Mouse (Mus musculus) large intestine, adult 2 months (tissue): ENCODE measurements around the gene Parg. TPM values are rescaled to one million over a fixed set of nuclear protein-coding genes. Genes with fewer than 3 reads are reported as not detected.

Experiments used
- DNase-seq: peaks from one replicate; pipeline ENCODE4 v3.0.0-alpha.2; 2012; ENCODE audit warnings: low read depth, low spot score
- WGBS: fragments of 180-500 bp; shearing (Covaris S2); methylation state at CpG from one replicate; pipeline ENCODE4 v1.1.7; 2018; 5-methylcytosine and 5-hydroxymethylcytosine counted together
- polyA plus RNA-seq: library from polyadenylated mRNA; depleted of rRNA; stranded (reverse); fragments of >200 nt; gene quantifications from 2 replicates; pipeline ENCODE4 v1.2.3, GENCODE M21; 2012; rRNA removed

The Parg gene
- polyA plus RNA-seq, result 5.1 and 6.1 TPM in 2 replicates

DNA sequence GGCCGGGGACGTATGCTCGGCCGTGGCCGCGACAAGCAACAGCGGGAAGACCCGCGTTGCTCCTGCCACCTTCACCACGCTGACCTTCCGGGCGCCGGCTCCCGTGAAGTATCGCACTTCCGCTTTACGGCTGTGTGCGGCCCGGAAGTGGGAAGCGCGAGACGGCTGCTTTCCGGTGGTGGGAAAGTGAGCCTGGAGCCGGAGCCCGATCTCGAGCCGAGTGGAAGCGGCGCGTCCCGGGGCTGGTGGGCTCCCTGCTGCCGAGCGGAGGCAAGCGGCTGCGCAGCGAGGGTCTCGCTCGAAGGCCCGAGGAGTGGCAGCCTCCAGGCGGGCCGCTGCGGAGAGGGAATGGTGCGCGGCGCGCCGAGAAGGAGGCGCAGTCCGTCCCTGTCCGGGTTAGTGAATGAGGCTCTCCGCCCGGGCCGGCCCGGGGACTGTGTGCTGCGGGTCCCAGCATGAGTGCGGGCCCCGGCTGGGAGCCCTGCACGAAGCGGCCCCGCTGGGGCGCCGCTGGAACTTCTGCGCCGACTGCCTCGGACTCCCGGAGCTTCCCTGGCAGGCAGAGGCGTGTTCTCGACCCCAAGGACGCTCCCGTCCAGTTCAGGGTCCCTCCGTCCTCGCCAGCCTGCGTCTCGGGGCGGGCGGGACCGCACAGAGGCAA lies at the start of gene Parg, which contains the start of gene Timm23:
Gene Parg, plus strand, starts transcription at position 159 of the 661 bp plus-strand sequence.
Gene Timm23, minus strand, starts transcription at position 108 of the 661 bp plus-strand sequence.
- under 1% methylated on average over 77 of the region's 77 CpGs for WGBS
- DNase-seq, result peak; percentile 56

- no peak for DNase-seq
- 90% methylated on average over 18 of the region's 18 CpGs for WGBS
These were observed 49.3 kb upstream of the Parg start for GRCm38 (mm10) chr14:32152243-32152965.

GRCm38 (mm10) chr14:32153156-32153555 lies 48.6 kb upstream of the Parg start:
- DNase-seq, result no peak
- WGBS, result 92% methylated on average over 2 of the region's 2 CpGs

- 83% methylated on average over 6 of the region's 6 CpGs for WGBS
- DNase-seq, result no peak
These were observed 47.0 kb upstream of the Parg start for GRCm38 (mm10) chr14:32154758-32155157.

GRCm38 (mm10) chr14:32159150-32159670 lies 42.5 kb upstream of the Parg start:
- no peak for DNase-seq

DNA sequence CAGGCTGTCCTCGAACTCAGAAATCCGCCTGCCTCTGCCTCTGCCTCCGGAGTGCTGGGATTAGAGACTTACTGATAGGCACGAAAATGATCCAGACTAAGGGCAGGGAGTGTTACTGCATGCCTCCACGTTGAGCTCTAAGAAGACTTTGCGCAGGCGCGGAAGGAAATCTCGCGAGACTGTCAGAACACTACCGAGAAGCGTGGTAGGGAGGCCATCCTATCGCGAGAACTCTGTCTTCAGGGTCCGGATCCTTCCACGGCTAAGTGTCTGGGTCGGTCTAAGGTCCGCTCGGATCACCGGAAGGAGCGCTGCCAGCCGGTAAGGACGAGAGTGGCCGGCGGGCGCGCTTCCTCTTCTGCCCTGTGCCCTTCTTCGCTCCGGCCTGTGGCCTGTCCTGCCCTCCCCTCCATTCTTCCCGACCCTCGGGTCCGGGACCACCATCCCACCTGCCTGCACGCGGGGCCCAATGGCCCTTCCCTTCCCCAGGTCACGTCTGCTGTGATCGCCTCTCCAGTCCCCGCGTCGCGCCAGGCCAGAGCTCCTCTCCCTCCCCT lies 42.0 kb upstream of the Parg start, which contains the start of gene Ncoa4:
Gene Ncoa4, plus strand, starts transcription at position 176 of the 557 bp plus-strand sequence.
- 1% methylated on average over 40 of the region's 40 CpGs for WGBS
- DNase-seq, result peak; percentile 99

More at GRCm38 (mm10) chr14:32159150-32159670, 42.5 kb upstream of the Parg start:
- WGBS, result 9% methylated on average over 4 of the region's 4 CpGs

- DNase-seq, result no peak
- WGBS, result 11% methylated on average over 7 of the region's 7 CpGs
These were observed 41.2 kb upstream of the Parg start for GRCm38 (mm10) chr14:32160563-32160962.

GRCm38 (mm10) chr14:32161090-32161885 lies 40.5 kb upstream of the Parg start:
- 35% methylated on average over 12 of the region's 12 CpGs for WGBS
- DNase-seq, result peak; percentile 85

DNA sequence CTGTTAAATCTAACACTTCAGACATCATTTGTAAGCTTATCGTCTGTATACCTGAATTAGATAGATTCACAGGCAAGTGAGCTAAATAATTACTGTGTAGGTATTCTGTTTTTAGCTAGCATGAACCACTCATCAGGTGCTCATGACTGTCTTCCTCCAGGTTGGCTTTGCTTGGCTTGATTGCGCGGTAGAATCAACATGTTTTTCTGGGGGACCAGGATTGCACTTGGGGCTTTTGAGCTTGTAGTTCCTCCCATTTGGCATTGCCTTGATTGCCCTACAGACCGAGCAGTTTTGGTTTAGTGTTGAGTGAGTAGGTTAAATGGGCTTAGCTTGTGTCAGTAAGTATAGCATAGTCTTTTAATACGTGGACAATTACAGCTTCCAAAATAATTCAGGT lies 39.5 kb upstream of the Parg start:
- no peak for DNase-seq
- WGBS, result 80% methylated on average over 5 of the region's 5 CpGs

DNA sequence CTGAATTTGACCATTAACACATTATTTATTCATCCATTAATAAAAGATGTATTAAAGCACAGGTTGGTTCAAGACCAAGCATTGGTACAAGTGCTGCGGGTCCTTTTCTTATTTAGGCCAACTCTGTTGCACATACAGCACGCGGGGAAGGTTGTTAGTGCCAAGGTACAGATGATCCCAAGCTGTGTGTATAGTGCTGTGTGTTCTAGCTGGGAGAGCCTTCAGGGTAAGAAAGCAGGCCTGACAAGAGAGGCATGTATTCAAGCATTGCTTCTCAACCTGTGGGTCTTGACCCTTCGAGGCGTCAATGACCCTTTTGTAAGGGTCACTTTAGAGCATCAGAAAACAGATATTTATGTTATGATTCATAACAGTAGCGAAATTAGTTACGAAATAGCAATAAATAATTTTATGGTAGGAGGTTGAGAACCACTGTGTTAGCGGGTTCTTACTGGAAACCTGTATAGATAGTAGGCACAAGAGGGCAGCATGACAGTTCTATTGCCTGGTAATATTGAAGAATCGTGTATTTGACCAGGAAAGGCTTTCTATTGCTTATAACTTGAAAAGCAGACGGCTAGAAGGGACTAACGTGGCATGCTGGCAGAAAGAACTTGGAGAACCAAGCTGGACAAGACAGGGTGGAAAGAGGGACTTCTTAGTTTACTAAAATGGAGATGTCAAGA lies 38.4 kb upstream of the Parg start:
- WGBS, result 72% methylated on average over 11 of the region's 11 CpGs
- no peak for DNase-seq

GRCm38 (mm10) chr14:32164173-32165051 lies 37.3 kb upstream of the Parg start:
- no peak for DNase-seq
- WGBS, result 58% methylated on average over 8 of the region's 8 CpGs

- DNase-seq, result no peak
- under 1% methylated on average over 42 of the region's 42 CpGs for WGBS
These were observed 36.3 kb upstream of the Parg start for GRCm38 (mm10) chr14:32165278-32166061.

GRCm38 (mm10) chr14:32166062-32166441 lies 35.7 kb upstream of the Parg start:
- DNase-seq, result no peak
- 53% methylated on average over 2 of the region's 2 CpGs for WGBS

DNA sequence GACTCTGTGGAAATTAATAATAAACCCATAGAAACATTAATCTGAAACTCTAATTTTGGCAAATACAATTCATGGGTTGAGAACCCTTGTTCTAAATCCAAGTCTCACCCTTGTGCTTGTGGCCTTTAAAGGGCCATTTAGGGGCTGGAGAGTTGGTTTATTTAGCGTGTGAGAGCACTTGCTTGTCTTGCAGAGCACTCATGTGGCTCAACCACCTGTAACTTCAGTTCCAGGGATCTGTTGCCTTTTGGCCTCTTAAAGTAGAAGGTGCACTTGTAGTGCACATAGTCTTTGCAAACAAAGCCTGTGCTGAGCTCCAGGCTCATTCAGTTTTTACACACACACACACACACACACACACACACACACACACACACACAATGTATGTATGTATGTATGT lies 34.9 kb upstream of the Parg start:
- no peak for DNase-seq
- 48% methylated on average over 1 of the region's 1 CpGs for WGBS

GRCm38 (mm10) chr14:32167326-32167725 lies 34.4 kb upstream of the Parg start:
- 77% methylated on average over 5 of the region's 5 CpGs for WGBS
- DNase-seq, result no peak

DNA sequence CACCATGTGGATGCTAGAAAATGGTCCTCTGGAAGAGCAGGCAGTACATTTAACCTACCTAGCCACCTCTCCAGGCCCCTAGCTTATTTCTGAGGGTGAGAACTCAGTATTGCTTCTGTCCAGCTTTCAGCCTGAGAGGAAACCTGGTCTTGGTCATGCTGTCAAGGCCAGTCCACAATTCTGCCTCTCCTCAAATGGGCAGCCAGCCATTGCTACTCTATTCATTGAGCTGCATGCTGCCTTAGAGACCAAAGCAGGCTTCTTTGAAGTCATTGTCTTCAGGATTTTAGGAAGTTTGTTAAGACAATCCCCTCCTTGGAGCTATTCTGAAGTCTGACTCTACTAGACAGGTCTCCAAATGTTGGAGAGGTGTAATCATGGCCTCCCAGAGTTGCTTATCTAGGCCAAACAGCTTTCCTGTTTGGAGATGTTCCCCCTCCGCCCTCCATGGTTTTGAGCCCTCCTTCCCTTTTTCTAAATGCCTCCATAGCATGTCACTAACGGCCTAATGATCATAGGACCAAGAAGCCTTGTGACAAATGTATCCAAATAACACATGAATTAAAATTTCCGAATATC lies 33.0 kb upstream of the Parg start:
- no peak for DNase-seq
- WGBS, result 78% methylated on average over 3 of the region's 3 CpGs

- DNase-seq, result no peak
- 94% methylated on average over 4 of the region's 4 CpGs for WGBS
These were observed 31.6 kb upstream of the Parg start for GRCm38 (mm10) chr14:32170137-32170536.
